Mouse (Mus musculus) left cerebral cortex, postnatal 25 days (tissue): ENCODE measurements around the gene Olfr465-ps1. TPM values are rescaled to one million over a fixed set of nuclear protein-coding genes. Genes with fewer than 3 reads are reported as not detected.

Experiments used
- DNase-seq, 2 experiments: peaks; one replicate each; pipeline ENCODE4 v3.0.0; 2022; ENCODE audit warnings: low spot score in 2 of 2, mixed read lengths in 1 of 2
- intact Hi-C: fragments of 180-260 bp; cut with DNase I; formaldehyde crosslinking; loops from one replicate; pipeline ENCODE4 v1.15.1; 2025
- total RNA-seq, 2 experiments: library from RNA; stranded (reverse); gene quantifications; 2 replicates each; pipeline ENCODE4 v1.2.3; 2021

The Olfr465-ps1 gene
- total RNA-seq = not detected

DNA sequence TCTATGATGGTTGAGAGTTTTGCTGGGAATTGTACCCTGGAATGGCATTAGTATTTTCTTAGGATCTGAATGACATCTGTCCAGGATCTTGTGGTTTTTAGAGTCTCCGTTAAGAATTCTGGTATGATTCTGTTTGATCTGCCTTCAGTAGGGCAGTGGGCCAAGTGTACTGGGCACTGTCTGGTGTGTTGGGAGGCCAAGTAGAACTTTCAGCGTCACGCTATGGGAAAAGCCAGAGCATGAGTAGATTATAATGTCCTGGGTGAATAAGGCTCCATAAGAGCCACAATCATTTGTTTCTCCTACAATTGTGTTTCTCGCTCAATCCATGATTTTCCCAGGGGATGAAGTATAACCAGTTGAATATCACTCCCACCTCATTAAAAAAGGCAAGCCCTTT lies at the start of gene Olfr465-ps1:
Olfr465-ps1 (plus strand) TSS at position 301 of the 400 bp plus-strand sequence.
- DNase-seq = no peak
- intact Hi-C loops = no loop called here

DNA sequence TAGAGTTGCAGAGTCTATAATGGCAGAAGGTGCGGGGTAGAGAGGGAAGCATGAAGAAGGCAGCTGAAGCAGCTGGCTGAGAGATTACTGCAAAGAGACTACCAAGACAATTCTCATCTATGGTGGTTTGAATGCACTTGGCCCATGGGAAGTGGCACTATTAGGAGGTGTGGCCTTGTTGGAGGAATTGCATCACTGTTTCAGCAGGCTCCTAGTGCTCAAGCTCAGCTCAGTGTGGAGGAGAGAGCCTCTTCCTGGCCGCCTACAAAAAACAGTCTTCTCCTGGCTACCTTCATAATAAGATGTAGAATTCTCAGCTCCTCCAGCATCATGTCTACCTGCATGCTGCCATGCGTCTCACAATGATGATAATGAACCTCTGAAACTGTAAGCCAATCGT lies 42.0 kb upstream of the Olfr465-ps1 start:
- DNase-seq = no peak
- intact Hi-C loops = no loop called here

DNA sequence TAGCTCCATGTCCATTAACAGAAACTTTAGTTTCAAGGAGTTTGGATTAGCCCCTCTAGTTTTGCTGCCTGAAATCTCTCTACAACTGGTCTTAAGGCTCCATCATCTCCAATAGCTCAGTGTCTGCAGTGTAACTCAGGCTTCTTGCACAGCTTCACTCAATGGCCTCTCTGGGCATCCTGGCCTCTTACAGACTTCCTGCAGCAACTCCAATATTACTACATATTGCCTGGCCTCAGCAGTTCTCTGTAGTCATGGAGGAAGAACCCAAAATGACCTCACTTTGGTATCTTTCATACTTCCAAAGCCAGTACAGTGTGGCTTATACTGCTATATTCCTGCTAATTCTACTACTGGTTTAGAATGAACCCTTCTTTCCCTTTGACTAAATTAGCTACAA lies 40.9 kb upstream of the Olfr465-ps1 start:
- intact Hi-C loops = no loop called here
- DNase-seq = no peak

DNA sequence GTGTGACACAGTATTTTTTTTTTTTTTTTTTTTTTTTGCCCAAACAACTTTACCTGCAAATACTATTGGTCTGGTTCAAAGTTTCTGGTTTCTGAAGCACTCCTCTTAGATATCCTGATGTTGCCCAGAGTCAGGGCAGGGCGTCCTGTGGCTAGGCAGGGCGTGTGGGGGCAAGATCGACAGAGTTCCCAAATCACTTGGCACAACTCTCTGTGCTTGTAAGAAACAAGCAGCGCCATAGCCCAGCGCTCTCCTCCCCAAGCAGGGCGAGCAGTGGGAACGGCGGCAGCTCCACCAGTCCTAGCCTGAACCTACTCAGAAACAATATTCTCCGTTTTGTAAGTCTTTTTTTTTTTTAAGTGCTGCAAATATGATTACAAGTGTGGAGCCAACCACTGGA lies 37.2 kb upstream of the Olfr465-ps1 start:
- intact Hi-C loops = no loop called here
- no peak for DNase-seq

DNA sequence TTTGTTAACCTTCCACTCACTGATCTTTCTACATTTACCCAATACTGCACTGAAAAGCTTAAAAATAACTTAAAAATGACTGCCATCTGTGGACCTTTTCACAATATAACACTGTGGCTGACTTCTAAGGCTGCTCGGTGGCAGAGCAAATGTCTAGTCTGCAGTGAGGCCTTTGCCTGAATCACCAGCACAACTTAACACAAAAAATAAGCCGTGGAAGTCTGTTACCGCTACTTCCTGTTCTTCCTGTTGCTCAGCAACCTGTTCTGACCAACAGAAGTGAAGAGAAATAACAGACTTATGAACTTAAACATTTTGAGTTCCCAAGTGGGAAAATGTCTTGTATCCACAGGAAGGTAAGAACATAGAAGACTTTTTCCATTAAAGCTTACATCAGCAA lies 36.7 kb upstream of the Olfr465-ps1 start:
- DNase-seq = no peak
- intact Hi-C loops = no loop called here

DNA sequence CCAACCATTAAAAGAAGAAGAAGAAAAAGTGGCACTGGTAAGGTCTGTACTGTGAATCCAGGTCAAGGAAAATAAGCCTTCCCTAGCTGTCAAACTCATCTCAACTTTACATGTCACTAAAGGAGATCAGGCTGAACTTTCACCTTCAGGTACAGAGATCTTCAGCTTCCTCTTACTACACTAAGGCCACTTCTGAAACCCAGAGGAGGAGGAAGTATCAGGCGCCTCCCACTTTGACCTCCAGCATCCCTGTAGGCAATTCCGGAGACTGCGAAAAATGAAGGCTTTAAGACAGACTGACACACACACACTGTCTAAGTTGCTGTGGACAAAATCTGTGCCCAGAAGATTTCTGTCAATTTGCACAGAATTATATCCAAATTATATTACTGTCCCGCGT lies 25.9 kb upstream of the Olfr465-ps1 start:
- intact Hi-C loops = loop anchor here (1.0 to 5.0 kb wide), 3 partner anchors 129 to 745 kb away; no protein-coding TSS in a partner anchor

DNA sequence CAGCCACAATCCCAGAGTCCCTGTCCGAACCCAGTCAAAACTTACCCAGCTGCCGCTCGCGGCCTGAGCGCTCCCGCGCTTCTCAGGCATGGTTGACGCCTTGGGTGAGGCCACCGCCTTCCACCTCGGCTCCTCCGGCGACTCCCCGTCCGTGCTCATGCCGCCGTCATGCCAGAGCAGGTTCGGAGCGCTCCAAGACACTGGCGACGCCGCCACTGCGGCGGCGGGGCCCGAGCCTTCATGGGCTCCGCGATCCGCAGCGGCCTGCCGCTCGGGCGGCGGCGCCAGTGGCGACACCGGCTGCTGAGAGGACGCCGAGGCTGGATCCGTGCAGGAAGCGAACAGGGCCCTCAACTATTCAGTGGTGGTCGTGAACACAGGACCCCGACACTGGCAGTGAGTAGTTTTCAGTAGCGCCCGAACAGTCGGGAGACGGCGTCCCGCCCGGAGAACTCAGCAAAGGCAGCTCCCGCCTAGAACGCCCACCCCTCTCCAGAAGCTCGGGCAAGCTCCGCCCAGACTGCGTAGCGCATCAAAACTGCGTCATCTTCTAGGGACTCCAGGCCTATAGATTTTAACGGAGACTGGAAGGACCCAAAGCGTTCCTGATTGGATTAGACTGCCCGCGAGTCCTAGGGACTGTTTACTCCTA lies 25.3 kb upstream of the Olfr465-ps1 start, which contains the start of gene Mfsd14b:
Mfsd14b (minus strand) TSS at position 517 of the 652 bp plus-strand sequence.
- intact Hi-C loops = loop anchor here (1.0 to 5.0 kb wide), 3 partner anchors 129 to 745 kb away; no protein-coding TSS in a partner anchor

More for the DNA sequence above, 25.9 kb upstream of the Olfr465-ps1 start:
- no peak for DNase-seq

DNA sequence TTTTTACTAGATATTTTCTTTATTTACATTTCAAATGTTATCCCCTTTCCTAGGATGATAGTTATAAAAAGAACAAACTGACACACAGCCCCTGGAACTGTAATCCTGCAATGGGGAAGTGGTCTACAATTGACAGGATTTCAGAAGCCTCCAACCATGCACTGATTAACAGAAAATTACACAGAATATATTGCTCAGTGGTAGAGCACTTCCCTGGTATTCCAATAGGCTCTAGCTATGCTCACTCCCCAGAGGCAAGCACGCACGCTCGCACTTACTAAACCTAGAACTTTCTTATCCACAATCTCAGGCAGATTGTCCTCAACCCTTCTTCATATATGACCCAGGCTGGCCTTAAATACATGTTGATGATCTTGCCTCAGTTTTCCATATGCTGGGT lies 24.6 kb upstream of the Olfr465-ps1 start:
- no peak for DNase-seq
- intact Hi-C loops = loop anchor here (5.0 kb wide), 2 partner anchors 666 to 746 kb away; no protein-coding TSS in a partner anchor

More for the DNA sequence above, 25.3 kb upstream of the Olfr465-ps1 start, which contains the start of gene Mfsd14b:
- peak; percentile 91 to 97 for DNase-seq

DNA sequence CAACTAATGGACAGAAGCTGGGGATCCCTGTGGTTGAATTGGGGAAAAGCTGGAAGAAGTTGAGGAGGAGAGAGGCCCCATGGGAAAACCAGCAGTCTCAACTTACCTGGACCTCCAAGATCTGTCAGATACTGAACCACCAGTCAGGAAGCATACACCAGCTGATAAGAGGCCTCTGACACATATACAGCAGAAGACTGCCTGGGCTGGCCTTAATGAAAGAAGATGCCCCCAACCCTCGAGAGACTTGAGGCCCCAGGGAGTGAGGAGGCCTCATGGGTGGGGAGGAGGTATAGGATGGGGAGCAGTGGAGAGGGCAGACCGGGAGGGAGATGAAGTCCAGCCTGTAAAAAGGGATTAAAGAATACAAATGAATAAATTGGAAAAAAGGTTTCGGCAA lies 16.9 kb upstream of the Olfr465-ps1 start:
- intact Hi-C loops = no loop called here
- no peak for DNase-seq

DNA sequence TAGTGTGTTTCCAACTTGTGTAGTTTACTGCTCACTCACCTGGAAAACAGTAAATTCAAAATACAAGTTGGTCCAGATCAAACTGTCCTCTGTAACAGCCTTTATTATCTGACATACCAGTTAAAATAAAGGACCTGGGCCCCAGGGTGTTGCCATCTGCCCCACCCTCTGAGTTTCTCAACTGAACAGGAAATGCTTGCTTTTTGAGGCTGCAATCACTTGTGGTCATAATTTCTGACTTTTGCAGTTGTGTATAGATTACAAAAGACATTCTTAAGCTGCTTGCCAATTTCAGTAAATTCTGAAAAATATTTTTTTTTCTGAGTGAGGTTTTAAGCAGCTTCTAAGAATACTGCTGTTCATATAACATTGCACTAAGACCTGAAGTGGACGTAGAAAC lies 15.8 kb upstream of the Olfr465-ps1 start:
- DNase-seq = no peak
- intact Hi-C loops = no loop called here

DNA sequence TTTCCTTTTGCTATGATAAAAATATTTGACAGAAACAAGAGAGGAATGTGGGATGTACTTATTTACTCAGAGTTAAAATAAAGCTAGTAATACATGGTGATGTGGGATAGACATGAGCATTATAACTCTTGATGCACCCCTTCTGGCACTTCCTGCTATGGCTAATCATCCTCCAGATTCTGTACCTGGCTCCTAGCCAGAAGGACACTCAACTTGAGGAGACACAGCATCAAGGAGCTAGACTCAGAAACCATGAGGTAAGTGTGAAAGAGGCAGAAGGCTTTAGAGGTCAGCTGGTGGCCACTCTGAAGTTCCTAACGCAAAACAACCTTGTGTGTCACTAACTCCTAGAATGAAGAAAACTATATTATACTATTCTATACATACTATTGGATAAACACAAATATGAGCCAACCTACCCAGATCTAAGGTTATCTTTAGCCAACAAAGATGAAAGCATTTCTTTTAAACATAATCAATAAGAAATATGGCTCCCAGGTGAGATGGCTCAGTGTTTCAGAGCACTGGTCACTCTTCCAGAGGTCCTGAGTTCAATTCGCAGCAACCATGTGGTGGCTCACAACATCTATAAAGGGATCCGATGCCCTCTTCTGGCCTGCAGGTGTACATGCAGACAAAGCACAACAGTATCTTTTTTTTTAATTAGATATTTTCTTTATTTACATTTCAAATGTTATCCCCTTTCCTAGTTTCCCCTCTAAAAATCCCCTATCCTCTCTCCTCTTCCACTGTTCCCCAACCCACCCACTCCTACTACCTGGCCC lies 10.6 kb upstream of the Olfr465-ps1 start:
- intact Hi-C loops = loop anchor here (5.0 kb wide), 1 partner anchor 90 kb away; no protein-coding TSS in a partner anchor
- DNase-seq = no peak

DNA sequence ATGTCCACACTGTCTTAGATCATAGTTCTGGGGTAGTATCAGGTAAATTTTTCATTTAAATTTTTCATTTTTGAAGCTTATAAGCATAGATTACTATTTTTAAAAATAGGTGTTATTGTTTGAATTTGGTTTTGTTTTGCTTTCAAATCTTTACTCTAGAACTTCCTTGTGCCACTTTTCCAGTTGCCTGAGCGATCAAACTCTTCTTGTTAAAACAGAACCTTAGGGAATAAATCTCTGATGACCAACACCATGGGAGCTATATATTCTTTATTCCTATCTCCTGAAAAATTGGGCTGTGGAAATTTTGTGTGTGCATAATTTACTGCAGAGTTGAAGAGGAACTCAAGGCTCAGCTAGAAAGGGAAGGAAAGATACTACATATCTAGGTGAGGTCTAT lies 12.1 kb downstream of the Olfr465-ps1 start, which contains the start of gene Olfr466:
Olfr466 (plus strand) TSS at position 301 of the 400 bp plus-strand sequence.
- intact Hi-C loops = no loop called here
- DNase-seq = no peak

DNA sequence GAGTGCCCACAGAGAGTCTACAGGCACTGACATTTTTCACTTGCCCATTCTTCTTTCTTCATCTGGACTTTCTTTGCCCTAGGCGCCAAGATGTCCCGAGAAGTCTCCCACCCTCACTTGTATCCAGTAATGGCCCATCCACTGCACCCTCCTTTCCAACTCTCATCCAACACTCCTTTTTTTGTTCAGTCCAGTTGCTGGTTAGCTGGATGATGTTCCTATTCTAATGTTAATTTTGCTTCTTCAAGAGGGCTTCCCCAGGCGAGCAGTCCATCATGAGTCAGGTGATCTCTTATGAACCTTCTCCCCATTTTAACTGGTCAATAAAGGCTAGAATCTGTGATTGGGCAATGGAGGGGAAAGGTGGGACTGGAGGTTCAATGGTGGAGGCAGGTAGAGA lies 36.2 kb downstream of the Olfr465-ps1 start:
- intact Hi-C loops = no loop called here
- DNase-seq = no peak

DNA sequence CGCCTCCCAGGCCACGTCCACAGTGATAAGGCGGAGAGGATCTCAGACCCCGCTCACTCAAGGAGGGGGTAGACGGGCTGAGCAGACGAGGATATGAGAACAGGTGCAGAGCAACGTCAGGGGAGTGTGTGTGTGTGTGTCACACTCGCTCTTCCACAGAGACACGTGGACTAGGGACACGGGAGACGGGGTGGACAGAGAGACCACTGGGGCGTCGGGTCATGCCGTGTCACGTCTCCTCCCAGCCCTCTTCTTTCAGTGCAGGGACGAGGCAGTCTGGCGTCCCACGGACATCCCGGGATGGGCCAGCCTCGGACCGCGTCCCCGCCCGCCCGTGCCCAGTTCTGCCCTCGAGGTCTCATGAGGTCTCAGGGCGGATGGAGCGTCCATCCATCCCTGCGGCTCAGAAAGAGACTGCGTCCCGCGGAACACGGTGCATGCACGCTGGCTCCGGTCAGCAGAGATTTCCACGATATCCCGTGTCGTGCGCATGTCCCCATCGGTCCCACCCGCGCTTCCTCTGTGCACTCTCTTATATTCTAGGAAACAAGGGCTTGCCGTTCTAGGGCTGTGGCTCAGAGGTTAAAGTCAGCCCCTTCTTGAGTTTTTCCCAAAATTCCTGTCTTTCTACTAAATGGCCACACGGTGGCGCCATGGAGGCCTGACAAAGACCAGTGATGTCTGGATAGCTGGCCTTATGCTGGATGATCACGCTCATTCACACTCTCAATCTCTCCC lies 38.0 kb downstream of the Olfr465-ps1 start:
- intact Hi-C loops = loop anchor here (2.0 kb wide), 1 partner anchor 135 kb away; no protein-coding TSS in a partner anchor
- peak; percentile 2 to 23 for DNase-seq

DNA sequence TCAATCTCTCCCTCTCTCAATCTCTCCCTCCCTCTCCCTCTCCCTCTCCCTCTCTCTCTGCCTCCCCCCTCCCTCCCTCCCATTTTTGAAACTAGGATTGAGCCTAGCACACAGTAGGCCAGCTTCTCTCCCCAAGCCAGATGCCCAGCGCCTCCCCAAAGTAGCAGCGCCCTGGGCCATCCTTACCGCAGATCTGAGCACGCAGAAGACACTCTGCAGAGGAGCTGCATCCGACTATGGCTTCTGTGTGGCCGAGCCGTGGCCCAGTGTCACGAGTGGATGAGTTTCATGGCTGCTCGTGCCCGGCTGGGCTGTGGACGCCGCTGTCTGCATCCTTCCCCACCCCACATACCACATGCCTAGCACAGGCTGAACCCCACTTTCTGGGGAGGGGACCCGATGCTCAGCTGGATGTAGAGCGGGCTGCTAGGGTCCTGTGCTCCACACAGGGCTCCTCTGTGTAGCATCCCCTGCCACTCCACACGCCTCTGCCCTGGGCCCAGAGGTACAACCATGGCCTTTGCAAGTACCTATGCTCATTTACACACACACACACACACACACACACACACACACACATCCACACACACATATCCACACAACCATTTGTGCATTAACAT lies 38.7 kb downstream of the Olfr465-ps1 start:
- intact Hi-C loops = loop anchor here (2.0 kb wide), 1 partner anchor 134 kb away; no protein-coding TSS in a partner anchor

More for the DNA sequence above, 38.7 kb downstream of the Olfr465-ps1 start:
- no peak for DNase-seq
